8 mouse cellular contexts compared by ENCODE assay signal in the genomic region with DNA sequence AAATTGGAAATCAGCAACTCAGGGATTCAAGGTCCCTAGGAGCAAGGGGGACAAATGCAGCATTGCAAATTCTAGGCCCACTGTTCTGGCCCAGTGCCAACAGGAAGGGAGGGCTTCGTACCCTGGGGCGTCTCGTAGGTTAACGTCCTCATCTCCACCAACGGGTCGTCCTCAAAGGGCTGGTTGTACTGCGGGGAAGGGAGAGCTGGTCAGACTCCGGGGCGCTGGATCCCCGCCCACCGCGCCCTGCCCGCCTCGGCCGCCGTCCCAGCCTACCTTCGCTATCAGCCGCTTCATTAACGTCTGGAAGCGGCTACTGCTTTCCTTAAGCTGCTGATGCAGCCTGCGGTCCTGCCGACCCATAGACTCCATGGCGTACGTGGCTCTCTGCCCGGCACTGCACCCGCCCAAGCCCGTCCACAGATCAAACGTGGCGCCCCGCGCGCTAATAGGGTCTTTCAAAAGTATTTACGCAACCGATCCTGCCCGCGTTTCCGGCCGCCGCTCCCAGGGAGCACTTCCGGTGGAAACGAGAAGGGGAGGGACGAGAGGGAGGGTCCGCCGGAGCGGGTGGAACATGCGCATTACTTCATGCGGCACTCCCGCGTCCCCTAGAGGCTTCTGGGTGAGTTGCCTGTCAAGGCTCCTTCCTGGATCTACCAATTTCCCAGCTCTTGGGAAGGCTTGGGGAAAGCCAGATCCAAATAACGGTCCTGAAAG. TPM values are rescaled to one million over a fixed set of nuclear protein-coding genes. Genes with fewer than 3 reads are reported as not detected.
DNase-seq lines count a peak whose midpoint lies in the region; ATAC-seq and TF ChIP-seq lines count a peak whose summit lies in the region.

A gene (minus strand): TSS at position 536 of the 720 bp plus-strand sequence.
A gene (plus strand): TSS at position 564 of the 720 bp plus-strand sequence.

- TF ChIP-seq EP300 in ES-Bruce4 (IDR thresholded peaks at IDR 0.05; ENCODE audit: insufficient read depth, low read depth, low read length) = no peak
- TF ChIP-seq EP300 in liver, postnatal 0 days (IDR thresholded peaks at IDR 0.05; ENCODE audit: low read depth) = no peak

- H3K9ac ChIP-seq in ES-Bruce4 (ENCODE audit: low read depth, poor library complexity, severe bottlenecking) = peak within 1 kb of the TSS; percentile 62
- H3K9ac ChIP-seq in forebrain, embryonic 13.5 days = peak within 1 kb of the TSS; percentile 71
- H3K9ac ChIP-seq in liver, postnatal 0 days (replicated peaks) = peak within 1 kb of the TSS; percentile 77
- H3K9ac ChIP-seq in neural tube, embryonic 14.5 days (replicated peaks; ENCODE audit: low read depth, low read length) = peak within 1 kb of the TSS; percentile 63

- H3K9me3 ChIP-seq in ES-Bruce4 (replicated peaks; ENCODE audit: control insufficient read depth, insufficient read depth, low read length, poor library complexity, severe bottlenecking) = peaks cover 18% of the 10 kb centered on the region
- H3K9me3 ChIP-seq in forebrain, embryonic 13.5 days (replicated peaks) = peaks cover 9% of the 10 kb centered on the region; the same call in 1 of the 2 replicates
- no peaks in the 10 kb centered on the region for H3K9me3 ChIP-seq in liver, postnatal 0 days (ENCODE audit: low read length)
- H3K9me3 ChIP-seq in neural tube, embryonic 14.5 days (ENCODE audit: control insufficient read depth, low read length) = no peaks in the 10 kb centered on the region

- H3K4me1 ChIP-seq in ES-Bruce4 (ENCODE audit: control insufficient read depth, insufficient read depth, low read length) = no peaks in the 10 kb centered on the region
- H3K4me1 ChIP-seq in forebrain, embryonic 13.5 days = peaks cover 25% of the 10 kb centered on the region
- peaks cover 48% of the 10 kb centered on the region for H3K4me1 ChIP-seq in liver, postnatal 0 days (ENCODE audit: insufficient read depth)
- peaks cover 16% of the 10 kb centered on the region for H3K4me1 ChIP-seq in neural tube, embryonic 14.5 days (ENCODE audit: control insufficient read depth, insufficient read depth, low read length)

- H3K27me3 ChIP-seq in ES-Bruce4 (ENCODE audit: control insufficient read depth, insufficient read depth, low read length, poor library complexity, severe bottlenecking) = no peaks in the 10 kb centered on the region
- no peaks in the 10 kb centered on the region for H3K27me3 ChIP-seq in forebrain, embryonic 13.5 days
- H3K27me3 ChIP-seq in liver, postnatal 0 days (ENCODE audit: insufficient read depth, low read length) = no peaks in the 10 kb centered on the region
- no peaks in the 10 kb centered on the region for H3K27me3 ChIP-seq in neural tube, embryonic 14.5 days (ENCODE audit: control insufficient read depth, insufficient read depth, low read length)

- TF ChIP-seq CTCF in ES-Bruce4 (IDR thresholded peaks at IDR 0.05; ENCODE audit: low read depth, low read length) = no peak
- no peak for TF ChIP-seq CTCF in liver, postnatal 0 days (IDR thresholded peaks at IDR 0.05; ENCODE audit: low read depth)

- H3K4me2 ChIP-seq in forebrain, embryonic 13.5 days = peak within 1 kb of the TSS; percentile 55
- peak within 1 kb of the TSS; percentile 73 for H3K4me2 ChIP-seq in liver, postnatal 0 days (ENCODE audit: low read depth, low read length)
- H3K4me2 ChIP-seq in neural tube, embryonic 14.5 days (ENCODE audit: low read depth, low read length) = peak within 1 kb of the TSS; percentile 66

- peak within 1 kb of the TSS; percentile 59 for H3K4me3 ChIP-seq in ES-Bruce4 (ENCODE audit: low read depth, low read length)
- H3K4me3 ChIP-seq in forebrain, embryonic 13.5 days = peak within 1 kb of the TSS; percentile 47
- H3K4me3 ChIP-seq in liver, postnatal 0 days (ENCODE audit: low read depth, low read length) = peak within 1 kb of the TSS; percentile 66
- peak within 1 kb of the TSS; percentile 52 for H3K4me3 ChIP-seq in neural tube, embryonic 14.5 days (ENCODE audit: low read depth, low read length)

- no peak for TF ChIP-seq POLR2A in ES-Bruce4 (IDR thresholded peaks at IDR 0.05; ENCODE audit: insufficient read depth, low read length)

- DNase-seq in heart, postnatal 10 days = peak; percentile 100
- DNase-seq in large intestine, adult 2 months (ENCODE audit: low read depth, low spot score) = peak; percentile 100
- peak; percentile 100 for DNase-seq in liver, postnatal 0 days
- peak; percentile 100 for DNase-seq in testis, postnatal 10 days (ENCODE audit: low spot score)

- peaks cover 33% of the 10 kb centered on the region for H3K36me3 ChIP-seq in ES-Bruce4 (ENCODE audit: control insufficient read depth, insufficient read depth, low read length, poor library complexity, severe bottlenecking)
- H3K36me3 ChIP-seq in forebrain, embryonic 13.5 days (ENCODE audit: poor library complexity, severe bottlenecking) = peaks cover 35% of the 10 kb centered on the region
- H3K36me3 ChIP-seq in liver, postnatal 0 days (replicated peaks; ENCODE audit: insufficient read depth, low read length) = peaks cover 37% of the 10 kb centered on the region
- peaks cover 17% of the 10 kb centered on the region for H3K36me3 ChIP-seq in neural tube, embryonic 14.5 days (ENCODE audit: control insufficient read depth, insufficient read depth, low read length)

- WGBS in forebrain, embryonic 13.5 days = under 1% methylated on average over 50 of the region's 50 CpGs
- under 1% methylated on average over 50 of the region's 50 CpGs for WGBS in large intestine, adult 2 months
- 1% methylated on average over 50 of the region's 50 CpGs for WGBS in liver, postnatal 0 days (ENCODE audit: insufficient replicate concordance)
- WGBS in neural tube, embryonic 14.5 days = under 1% methylated on average over 50 of the region's 50 CpGs

- intact Hi-C loops in heart, postnatal 10 days (cut with DNase I) = loop anchor here (5.0 kb wide), 1 partner anchor 125 kb away; no protein-coding TSS in a partner anchor

- H3K27ac ChIP-seq in ES-Bruce4 (ENCODE audit: insufficient read depth, low read length) = no peak within 1 kb of the TSS
- peak within 1 kb of the TSS; percentile 76 for H3K27ac ChIP-seq in forebrain, embryonic 13.5 days
- peak within 1 kb of the TSS; percentile 90 for H3K27ac ChIP-seq in liver, postnatal 0 days (ENCODE audit: low read depth)
- peak within 1 kb of the TSS; percentile 49 for H3K27ac ChIP-seq in neural tube, embryonic 14.5 days (ENCODE audit: low read depth, low read length)

- peak; percentile 84 for ATAC-seq in cerebellum, adult (ENCODE audit: insufficient number of reproducible peaks, low FRiP score, low TSS enrichment)
- peak; percentile 96 for ATAC-seq in forebrain, embryonic 13.5 days
- ATAC-seq in liver, postnatal 0 days = peak; percentile 91
- ATAC-seq in neural tube, embryonic 14.5 days (ENCODE audit: low read depth) = peak; percentile 98

RNA-seq across cellular contexts. Expression of the first gene that starts in this region (rescaled TPM):
- polyA plus RNA-seq in ES-Bruce4 (2011; ENCODE audit: insufficient read depth, insufficient read length, low read depth, missing spikeins) = 217 and 219 TPM in 2 replicates
- polyA plus RNA-seq in forebrain, embryonic 13.5 days (2015; fragmentation: Nextera tagmentation; extraction: Ambion mirVana) = 145 and 146 TPM in 2 replicates
- 10 to 100 TPM; 43.5 to 44.5 TPM for total RNA-seq in heart, postnatal 10 days (2021)
- polyA plus RNA-seq in large intestine, adult 2 months (2012; rRNA removed) = 36.1 and 87.6 TPM in 2 replicates
- 31.4 and 37.0 TPM in 2 replicates for polyA plus RNA-seq in liver, postnatal 0 days (2015; fragmentation: Nextera tagmentation; extraction: Ambion mirVana)
- polyA plus RNA-seq in neural tube, embryonic 14.5 days (2014; fragmentation: Nextera tagmentation; extraction: Ambion mirVana) = 55.8 and 71.7 TPM in 2 replicates

RNA-seq across cellular contexts. Expression of the second gene that starts in this region (rescaled TPM):
- polyA plus RNA-seq in ES-Bruce4 (2011; ENCODE audit: insufficient read depth, insufficient read length, low read depth, missing spikeins) = not detected in 2 replicates
- 0.06 TPM in 1 of 2 replicates, not detected in the other for polyA plus RNA-seq in forebrain, embryonic 13.5 days (2015; fragmentation: Nextera tagmentation; extraction: Ambion mirVana)
- not detected for total RNA-seq in heart, postnatal 10 days (2021)
- polyA plus RNA-seq in large intestine, adult 2 months (2012; rRNA removed) = not detected in 2 replicates
- polyA plus RNA-seq in liver, postnatal 0 days (2015; fragmentation: Nextera tagmentation; extraction: Ambion mirVana) = not detected in 2 replicates
- polyA plus RNA-seq in neural tube, embryonic 14.5 days (2014; fragmentation: Nextera tagmentation; extraction: Ambion mirVana) = 0.07 TPM in 1 of 2 replicates, not detected in the other
